Mouse (Mus musculus): Measurements from ENCODE around the gene Kcnk7. TPM values are rescaled to one million over a fixed set of nuclear protein-coding genes. Genes with fewer than 3 reads are reported as not detected.
"Not testable (repeated sequence)": the region's sequence is repeated elsewhere in the genome, so short reads cannot be mapped to it uniquely, and the experiment has no call there.

The Kcnk7 gene
- polyA plus RNA-seq, 1 experiment from 2014 or later, result not detected

DNA sequence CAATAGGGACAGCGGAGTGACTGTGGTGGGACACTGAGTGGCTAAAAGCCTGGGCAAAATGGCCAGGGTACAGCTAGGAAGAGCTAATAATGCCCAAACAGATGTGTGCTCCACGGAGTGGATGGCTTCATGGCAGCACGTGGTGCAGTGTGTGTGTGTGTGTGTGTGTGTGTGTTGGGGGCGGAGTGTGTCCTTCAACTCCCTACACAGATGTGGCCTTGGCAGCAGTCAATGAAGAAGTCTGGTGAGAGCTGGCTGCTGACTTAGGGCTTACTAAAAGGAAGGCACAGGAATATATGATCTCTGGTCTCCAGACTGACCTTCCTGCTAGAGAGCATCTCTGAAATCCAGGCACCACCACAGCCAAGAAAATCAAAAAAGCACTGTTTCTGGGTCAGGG is 35.8 kb upstream of the Kcnk7 start:
- H3K36me3 ChIP-seq (ENCODE audit: control insufficient read depth, insufficient read depth, low read length), result peaks cover 21% of the 10 kb centered on the region
- no peaks in the 10 kb centered on the region for H3K9me3 ChIP-seq (ENCODE audit: control insufficient read depth, low read length)
- H3K4me2 ChIP-seq (ENCODE audit: low read depth), result no peak overlapping the region
- ATAC-seq (ENCODE audit: insufficient read depth, low FRiP score, low TSS enrichment) (no peak), DNase-seq (ENCODE audit: low spot score) (no peak)
- peaks cover 5% of the 10 kb centered on the region for H3K4me1 ChIP-seq (ENCODE audit: control insufficient read depth, insufficient read depth, low read length)
- no peak overlapping the region for H3K27ac ChIP-seq (ENCODE audit: low read depth, low read length)
- no peak overlapping the region for H3K4me3 ChIP-seq (ENCODE audit: low read depth, low read length)
- no peaks in the 10 kb centered on the region for H3K27me3 ChIP-seq (ENCODE audit: control insufficient read depth, insufficient read depth, low read length)
- no peak overlapping the region for H3K9ac ChIP-seq (ENCODE audit: low read length)
- 93% methylated on average over 4 of the region's 4 CpGs for WGBS

DNA sequence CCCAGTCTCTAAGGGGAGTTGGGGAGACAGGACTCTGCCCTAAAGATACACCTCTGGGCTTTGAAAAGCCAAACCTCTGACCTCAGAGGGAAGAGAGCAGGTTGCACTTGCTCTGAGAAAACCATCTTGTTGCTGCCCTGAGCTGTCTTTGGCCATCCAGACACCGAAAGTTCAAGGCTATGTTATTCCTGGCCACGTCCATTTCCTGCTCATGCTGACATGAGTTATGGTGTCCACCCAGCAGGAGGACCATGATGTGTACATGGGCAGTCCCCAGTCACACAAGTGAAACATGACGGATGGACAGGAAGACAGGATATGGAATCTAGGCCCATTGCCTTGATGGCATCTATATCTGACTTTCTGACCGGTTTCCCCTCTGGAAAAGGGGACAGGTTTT is 23.7 kb upstream of the Kcnk7 start:
- Histone ChIP-seq H3K4me3 (ENCODE audit: low read depth, low read length) (no peak overlapping the region), H3K9ac (ENCODE audit: low read length) (no peak overlapping the region), H3K36me3 (ENCODE audit: control insufficient read depth, insufficient read depth, low read length) (peaks cover 48% of the 10 kb centered on the region), H3K9me3 (ENCODE audit: control insufficient read depth, low read length) (no peaks in the 10 kb centered on the region), H3K27me3 (ENCODE audit: control insufficient read depth, insufficient read depth, low read length) (no peaks in the 10 kb centered on the region), H3K4me2 (ENCODE audit: low read depth) (no peak overlapping the region), H3K4me1 (ENCODE audit: control insufficient read depth, insufficient read depth, low read length) (no peaks in the 10 kb centered on the region), H3K27ac (ENCODE audit: low read depth, low read length) (no peak overlapping the region)
- 89% methylated on average over 4 of the region's 4 CpGs for WGBS
- ATAC-seq (ENCODE audit: insufficient read depth, low FRiP score, low TSS enrichment) (no peak), DNase-seq (ENCODE audit: low spot score) (no peak)

DNA sequence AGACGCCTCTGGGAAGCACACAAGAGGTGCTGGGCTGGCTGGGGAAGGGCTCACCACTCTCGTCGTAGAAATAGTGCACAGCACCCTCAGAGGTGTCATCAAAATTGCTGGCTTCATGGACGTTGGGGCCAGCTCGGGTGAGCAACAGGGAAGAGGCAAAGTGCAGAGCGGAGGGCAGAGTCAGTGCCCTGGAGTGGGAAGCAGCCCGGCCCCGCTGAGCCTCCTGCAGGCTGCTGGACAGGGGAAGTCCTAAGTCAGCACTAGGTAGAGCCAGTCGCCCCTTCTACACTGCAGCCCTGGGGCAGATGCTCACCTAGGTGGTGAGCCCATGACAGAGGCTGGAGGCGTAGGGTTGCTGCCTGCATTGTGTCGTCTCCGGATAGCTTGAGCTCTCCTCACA is 19.9 kb upstream of the Kcnk7 start:
- Histone ChIP-seq H3K4me3 (ENCODE audit: low read depth, low read length) (no peak overlapping the region), H3K4me1 (ENCODE audit: control insufficient read depth, insufficient read depth, low read length) (peaks cover 7% of the 10 kb centered on the region; the same call in 1 of the 2 replicates), H3K27ac (ENCODE audit: low read depth, low read length) (no peak overlapping the region), H3K27me3 (ENCODE audit: control insufficient read depth, insufficient read depth, low read length) (no peaks in the 10 kb centered on the region), H3K36me3 (ENCODE audit: control insufficient read depth, insufficient read depth, low read length) (peaks cover 38% of the 10 kb centered on the region), H3K9me3 (ENCODE audit: control insufficient read depth, low read length) (no peaks in the 10 kb centered on the region), H3K4me2 (ENCODE audit: low read depth) (no peak overlapping the region), H3K9ac (ENCODE audit: low read length) (no peak overlapping the region)
- no peak for DNase-seq (ENCODE audit: low spot score)
- ATAC-seq (ENCODE audit: insufficient read depth, low FRiP score, low TSS enrichment), result no peak
- WGBS, result 92% methylated on average over 12 of the region's 12 CpGs

DNA sequence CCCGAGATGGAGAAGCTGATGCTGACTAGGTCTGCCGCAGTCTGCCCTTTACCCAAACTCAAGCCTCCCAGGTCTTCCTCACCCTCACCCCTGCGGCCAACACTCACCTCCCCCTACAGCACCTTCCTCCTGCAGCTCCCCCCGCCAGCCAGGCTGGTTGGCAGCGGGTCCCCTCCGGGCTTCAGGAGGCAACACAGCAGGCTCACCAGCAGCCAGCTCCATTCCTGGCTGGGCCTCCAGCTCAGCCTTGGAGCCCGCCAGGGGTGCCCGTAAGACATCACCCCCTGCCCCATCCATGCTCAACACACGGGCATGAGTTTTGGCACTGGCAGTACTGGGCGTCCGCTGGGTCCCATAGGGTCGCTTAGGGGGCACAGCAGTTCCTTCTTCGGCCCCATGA is 19.2 kb upstream of the Kcnk7 start:
- no peak for DNase-seq (ENCODE audit: low spot score)
- no peak overlapping the region for H3K27ac ChIP-seq (ENCODE audit: low read depth, low read length)
- no peaks in the 10 kb centered on the region for H3K9me3 ChIP-seq (ENCODE audit: control insufficient read depth, low read length)
- H3K4me3 ChIP-seq (ENCODE audit: low read depth, low read length), result no peak overlapping the region
- no peak for ATAC-seq (ENCODE audit: insufficient read depth, low FRiP score, low TSS enrichment)
- H3K4me2 ChIP-seq (ENCODE audit: low read depth), result no peak overlapping the region
- H3K9ac ChIP-seq (ENCODE audit: low read length), result no peak overlapping the region
- H3K27me3 ChIP-seq (ENCODE audit: control insufficient read depth, insufficient read depth, low read length), result no peaks in the 10 kb centered on the region
- 96% methylated on average over 13 of the region's 13 CpGs for WGBS
- H3K4me1 ChIP-seq (ENCODE audit: control insufficient read depth, insufficient read depth, low read length), result peaks cover 9% of the 10 kb centered on the region
- peaks cover 30% of the 10 kb centered on the region for H3K36me3 ChIP-seq (ENCODE audit: control insufficient read depth, insufficient read depth, low read length)

DNA sequence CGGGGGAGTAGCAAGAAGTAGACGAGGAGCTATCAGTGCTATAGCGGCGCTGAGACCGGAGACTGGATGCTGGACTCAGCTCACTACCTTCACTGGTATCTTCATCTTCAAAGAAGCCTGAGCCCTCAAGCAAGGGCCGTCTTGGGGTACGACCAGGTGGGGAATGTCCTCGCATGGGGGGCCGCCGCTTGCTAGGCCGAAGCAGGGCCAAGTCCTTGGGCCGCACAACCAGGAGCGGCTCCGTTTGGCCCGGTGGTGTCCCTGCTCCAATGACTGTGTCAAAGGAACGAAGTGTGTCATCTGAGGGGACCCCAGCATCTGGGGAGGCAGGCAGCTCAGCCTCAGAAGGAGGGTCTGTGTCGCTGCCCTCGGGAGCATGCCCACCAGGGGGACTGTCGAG is 18.7 kb upstream of the Kcnk7 start:
- DNase-seq (ENCODE audit: low spot score) (no peak), ATAC-seq (ENCODE audit: insufficient read depth, low FRiP score, low TSS enrichment) (no peak)
- Histone ChIP-seq H3K36me3 (ENCODE audit: control insufficient read depth, insufficient read depth, low read length) (peaks cover 28% of the 10 kb centered on the region), H3K27ac (ENCODE audit: low read depth, low read length) (no peak overlapping the region), H3K4me2 (ENCODE audit: low read depth) (no peak overlapping the region), H3K4me3 (ENCODE audit: low read depth, low read length) (peak overlapping the region; percentile 10; the same call in 1 of the 2 replicates), H3K9me3 (ENCODE audit: control insufficient read depth, low read length) (no peaks in the 10 kb centered on the region), H3K4me1 (ENCODE audit: control insufficient read depth, insufficient read depth, low read length) (peaks cover 14% of the 10 kb centered on the region), H3K9ac (ENCODE audit: low read length) (no peak overlapping the region), H3K27me3 (ENCODE audit: control insufficient read depth, insufficient read depth, low read length) (no peaks in the 10 kb centered on the region)
- whole genome bisulfite sequencing, result 93% methylated on average over 19 of the region's 19 CpGs

DNA sequence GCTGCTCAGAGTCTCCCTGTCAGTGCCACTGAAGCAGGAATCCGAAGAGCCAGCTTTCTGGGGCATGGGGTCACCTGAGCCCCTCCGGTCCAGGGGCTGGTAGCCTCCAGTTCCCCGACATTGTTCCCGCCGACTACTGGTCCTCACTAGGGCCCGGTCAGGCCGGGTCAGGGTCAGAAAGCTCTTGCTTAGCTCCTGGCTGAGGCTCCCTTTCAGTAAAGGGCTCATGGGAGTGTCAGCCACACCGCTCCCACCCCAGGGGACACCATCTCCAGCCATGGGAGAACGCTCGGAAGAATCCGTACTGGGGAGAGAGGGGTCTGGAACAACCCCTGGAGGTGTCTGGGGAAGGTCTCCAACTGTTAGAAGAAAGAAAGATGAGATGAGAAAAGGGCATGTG is 18.3 kb upstream of the Kcnk7 start:
- H3K36me3 ChIP-seq (ENCODE audit: control insufficient read depth, insufficient read depth, low read length), result peaks cover 29% of the 10 kb centered on the region
- no peak overlapping the region for H3K9ac ChIP-seq (ENCODE audit: low read length)
- H3K27ac ChIP-seq (ENCODE audit: low read depth, low read length), result no peak overlapping the region
- WGBS, result 94% methylated on average over 11 of the region's 11 CpGs
- H3K4me2 ChIP-seq (ENCODE audit: low read depth), result no peak overlapping the region
- H3K27me3 ChIP-seq (ENCODE audit: control insufficient read depth, insufficient read depth, low read length), result no peaks in the 10 kb centered on the region
- no peaks in the 10 kb centered on the region for H3K9me3 ChIP-seq (ENCODE audit: control insufficient read depth, low read length)
- H3K4me1 ChIP-seq (ENCODE audit: control insufficient read depth, insufficient read depth, low read length), result peaks cover 18% of the 10 kb centered on the region
- H3K4me3 ChIP-seq (ENCODE audit: low read depth, low read length), result 0 out of 2 replicates have a peak overlapping the region, but pooled peaks have one; percentile 10
- no peak for DNase-seq (ENCODE audit: low spot score)
- ATAC-seq (ENCODE audit: insufficient read depth, low FRiP score, low TSS enrichment), result no peak

DNA sequence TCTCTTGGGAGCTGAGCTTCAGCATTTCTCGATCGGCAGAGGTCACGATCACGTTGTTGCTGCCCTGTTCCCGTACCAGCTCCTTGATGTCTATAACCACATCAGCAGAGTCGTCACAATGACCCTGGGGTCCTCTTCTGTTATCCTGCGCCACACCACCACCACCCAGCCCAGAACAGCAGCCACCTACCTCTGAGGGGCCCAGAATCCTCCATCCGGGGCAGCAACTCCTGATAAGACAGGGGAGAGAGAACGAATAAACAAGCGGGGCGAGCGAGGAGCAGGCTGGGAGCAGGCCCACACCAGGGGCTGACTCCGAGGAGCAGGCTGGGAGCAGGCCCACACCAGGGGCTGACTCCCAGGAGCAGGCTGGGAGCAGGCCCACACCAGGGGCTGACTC is 17.7 kb upstream of the Kcnk7 start:
- 89% methylated on average over 13 of the region's 13 CpGs for WGBS

DNA sequence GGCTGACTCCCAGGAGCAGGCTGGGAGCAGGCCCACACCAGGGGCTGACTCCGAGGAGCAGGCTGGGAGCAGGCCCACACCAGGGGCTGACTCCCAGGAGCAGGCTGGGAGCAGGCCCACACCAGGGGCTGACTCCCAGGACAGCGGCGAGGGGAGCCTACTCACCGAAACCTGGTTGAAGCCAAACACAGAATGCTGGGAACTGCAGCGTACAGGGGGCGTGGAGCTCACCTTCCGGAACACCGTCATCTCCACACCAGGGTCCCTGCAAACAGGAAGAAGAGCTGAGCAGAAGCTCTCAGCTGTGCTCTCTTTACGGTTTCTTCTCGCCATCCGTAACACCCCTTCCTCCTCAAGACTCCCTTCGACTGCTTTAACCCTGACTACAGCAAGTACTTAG is 17.2 kb upstream of the Kcnk7 start:
- 90% methylated on average over 12 of the region's 12 CpGs for WGBS
- Histone ChIP-seq H3K4me2 (ENCODE audit: low read depth) (peak overlapping the region; percentile 99), H3K36me3 (ENCODE audit: control insufficient read depth, insufficient read depth, low read length) (peaks cover 27% of the 10 kb centered on the region), H3K9ac (ENCODE audit: low read length) (0 out of 2 replicates have a peak overlapping the region, but pooled peaks have one; percentile 26), H3K4me1 (ENCODE audit: control insufficient read depth, insufficient read depth, low read length) (peaks cover 29% of the 10 kb centered on the region)
- H3K27me3 ChIP-seq (ENCODE audit: control insufficient read depth, insufficient read depth, low read length); ATAC-seq (ENCODE audit: insufficient read depth, low FRiP score, low TSS enrichment); H3K4me3 ChIP-seq (ENCODE audit: low read depth, low read length); DNase-seq (ENCODE audit: low spot score); H3K9me3 ChIP-seq (ENCODE audit: control insufficient read depth, low read length); H3K27ac ChIP-seq (ENCODE audit: low read depth, low read length): not testable (repeated sequence)

More for the DNA sequence above, 17.7 kb upstream of the Kcnk7 start:
- H3K36me3 ChIP-seq (ENCODE audit: control insufficient read depth, insufficient read depth, low read length), result peaks cover 28% of the 10 kb centered on the region
- no peaks in the 10 kb centered on the region for H3K27me3 ChIP-seq (ENCODE audit: control insufficient read depth, insufficient read depth, low read length)
- ATAC-seq (ENCODE audit: insufficient read depth, low FRiP score, low TSS enrichment) (no peak), DNase-seq (ENCODE audit: low spot score) (no peak)
- no peak overlapping the region for H3K9ac ChIP-seq (ENCODE audit: low read length)
- peaks cover 24% of the 10 kb centered on the region for H3K4me1 ChIP-seq (ENCODE audit: control insufficient read depth, insufficient read depth, low read length)
- H3K27ac ChIP-seq (ENCODE audit: low read depth, low read length), result no peak overlapping the region
- no peak overlapping the region for H3K4me3 ChIP-seq (ENCODE audit: low read depth, low read length)
- H3K4me2 ChIP-seq (ENCODE audit: low read depth), result no peak overlapping the region
- H3K9me3 ChIP-seq (ENCODE audit: control insufficient read depth, low read length), result no peaks in the 10 kb centered on the region

DNA sequence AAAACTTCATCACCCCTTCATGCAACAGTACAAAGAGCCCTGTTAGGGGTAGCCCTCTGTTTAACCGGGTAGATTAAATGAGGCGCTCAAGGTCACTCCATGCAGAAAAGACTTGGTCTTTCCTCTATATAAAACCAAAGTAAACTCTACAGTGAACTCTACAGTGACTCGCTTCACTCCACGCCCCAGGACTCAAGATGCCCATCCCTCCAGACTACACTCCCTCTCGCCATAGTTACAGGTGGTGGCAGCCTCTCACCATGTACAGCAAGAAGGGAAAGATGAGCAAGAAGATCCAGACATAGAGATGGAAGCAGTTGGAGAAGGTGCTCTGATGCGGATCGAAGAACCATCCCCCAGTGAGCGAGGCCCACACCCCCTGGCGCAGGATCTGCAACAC is 16.4 kb upstream of the Kcnk7 start:
- peaks cover 27% of the 10 kb centered on the region for H3K36me3 ChIP-seq (ENCODE audit: control insufficient read depth, insufficient read depth, low read length)
- peak overlapping the region; percentile 99 for H3K4me2 ChIP-seq (ENCODE audit: low read depth)
- ATAC-seq (ENCODE audit: insufficient read depth, low FRiP score, low TSS enrichment) (no peak; the same call in 1 of the 2 replicates), DNase-seq (ENCODE audit: low spot score) (no peak)
- H3K9ac ChIP-seq (ENCODE audit: low read length), result peak overlapping the region; percentile 67
- 24% methylated on average over 9 of the region's 9 CpGs for WGBS
- no peaks in the 10 kb centered on the region for H3K9me3 ChIP-seq (ENCODE audit: control insufficient read depth, low read length)
- peaks cover 31% of the 10 kb centered on the region for H3K4me1 ChIP-seq (ENCODE audit: control insufficient read depth, insufficient read depth, low read length)
- no peaks in the 10 kb centered on the region for H3K27me3 ChIP-seq (ENCODE audit: control insufficient read depth, insufficient read depth, low read length)
- H3K27ac ChIP-seq (ENCODE audit: low read depth, low read length), result peak overlapping the region; percentile 72
- peak overlapping the region; percentile 79 for H3K4me3 ChIP-seq (ENCODE audit: low read depth, low read length)
